Mouse (Mus musculus) heart, postnatal 4 days (tissue): ENCODE results near the gene Gm44579. TPM values are rescaled to one million over a fixed set of nuclear protein-coding genes. Genes with fewer than 3 reads are reported as not detected.

Source experiments
- total RNA-seq, 2 experiments: library from RNA; stranded (reverse); gene quantifications; 2 replicates each; pipeline ENCODE4 v1.2.3; 2021

Gene Gm44579
- total RNA-seq, 2 experiments from 2014 or later = not detected

Other genes starting within 250 kb of the Gm44579 start
- gene Col2a1, start 216.3 kb downstream of the Gm44579 start, total RNA-seq = 1 to 10 TPM; 1.1 to 1.3 TPM
- 100 to 1,000 TPM; 413 to 425 TPM for gene Pfkm, start 128.4 kb downstream of the Gm44579 start, total RNA-seq
- 10 to 100 TPM; 23.5 to 27.2 TPM for gene Senp1, start 127.2 kb downstream of the Gm44579 start, total RNA-seq
- 100 to 1,000 TPM in 1 of 2 experiments, 10 to 100 TPM in 1; 97.9 to 103 TPM for gene Asb8, start 55.4 kb downstream of the Gm44579 start, total RNA-seq
- under 1 TPM; 0.74 to 0.92 TPM for gene Ccdc184, start 53.8 kb downstream of the Gm44579 start, total RNA-seq
- not detected for gene Olfr288, start 25.4 kb downstream of the Gm44579 start, total RNA-seq
- not detected for gene Olfr287, start 79 bp upstream of the Gm44579 start, total RNA-seq
- not detected for gene Olfr286, start 13.5 kb upstream of the Gm44579 start, total RNA-seq
- gene H1fnt, start 36.3 kb upstream of the Gm44579 start, total RNA-seq = not detected
- gene Zfp641, start 75.2 kb upstream of the Gm44579 start, total RNA-seq = 1 to 10 TPM; 4.9 to 5.3 TPM
- gene Olfr285, start 96.4 kb upstream of the Gm44579 start, total RNA-seq = not detected
- not detected for gene Olfr284, start 120.0 kb upstream of the Gm44579 start, total RNA-seq
- gene Olfr283, start 160.0 kb upstream of the Gm44579 start, total RNA-seq = not detected
- not detected for gene Olfr282, start 210.2 kb upstream of the Gm44579 start, total RNA-seq
- not detected for gene Olfr281, start 231.6 kb upstream of the Gm44579 start, total RNA-seq
- not detected for gene OR5BS1P, start 248.9 kb upstream of the Gm44579 start, total RNA-seq